Mouse (Mus musculus): ENCODE measurements around the gene Fam131b.

- no peak for TF ChIP-seq NRF1 (IDR thresholded peaks at IDR 0.05; ENCODE audit: low read depth, low read length)
- TF ChIP-seq TBP (conservative IDR thresholded peaks at IDR 0.05; ENCODE audit: low read depth, low read length) = no peak
- no peak for TF ChIP-seq CTCF (conservative IDR thresholded peaks at IDR 0.05 in 1 of 2, IDR thresholded peaks at IDR 0.05 in 1 of 2; ENCODE audit: low read depth in 2 of 2, low read length in 2 of 2)
- no peak for TF ChIP-seq EP300 (IDR thresholded peaks at IDR 0.05; ENCODE audit: low read length)
Measured at GRCm38 (mm10) chr6:42324482-42325267, at the start of gene Fam131b.
